Mouse (Mus musculus) heart, adult 2 months (tissue): ENCODE measurements at regions not wholly inside any gene's neighbourhood (a gene's known extent, or its start where the extent isn't known, plus 50 kb on each side); places are given as distances from the start of the nearest gene placed in this dataset.

Source experiments
- DNase-seq, 2 experiments: peaks; one replicate each; pipeline ENCODE4 v3.0.0; 2021
- H3K27ac ChIP-seq: fragments of 200-600 bp; 2 replicates; pipeline ENCODE4 v1.8.1; 2022
- H3K27me3 ChIP-seq: fragments of 200-500 bp; 2 replicates; pipeline ENCODE4 v1.6.1; 2012; ENCODE audit warnings: mild to moderate bottlenecking, low read length, inconsistent platforms, mixed read lengths; ENCODE audit not compliant: control insufficient read depth, insufficient read depth
- H3K36me3 ChIP-seq: fragments of 200-500 bp; 2 replicates; pipeline ENCODE4 v1.6.1; 2012; ENCODE audit warnings: low read length, inconsistent platforms; ENCODE audit not compliant: control insufficient read depth, insufficient read depth
- H3K4me1 ChIP-seq: fragments of 200-500 bp; 2 replicates; pipeline ENCODE4 v1.6.1; 2011; ENCODE audit warnings: low read length; ENCODE audit not compliant: control insufficient read depth, insufficient read depth
- H3K4me3 ChIP-seq: fragments of 200-600 bp; 2 replicates; pipeline ENCODE4 v1.8.1; 2022
- H3K79me2 ChIP-seq: fragments of 200-500 bp; replicated peaks from 2 replicates; pipeline ENCODE4 v1.6.1; 2012; ENCODE audit warnings: mild to moderate bottlenecking, inconsistent platforms, low read length, moderate library complexity, mixed read lengths; ENCODE audit not compliant: control insufficient read depth, insufficient read depth
- H3K9ac ChIP-seq: fragments of 200-500 bp; 2 replicates; pipeline ENCODE4 v1.6.1; 2012; ENCODE audit warnings: low read depth, mild to moderate bottlenecking, control low read depth, inconsistent platforms, low read length, mixed read lengths
- CTCF ChIP-seq: fragments of 200-600 bp; IDR thresholded peaks from 2 replicates; pipeline ENCODE4 v1.8.1; 2022; ENCODE audit warnings: antibody characterized with exemption, mild to moderate bottlenecking, moderate library complexity
- POLR2A ChIP-seq: fragments of 200-500 bp; IDR thresholded peaks from 2 replicates; pipeline ENCODE4 v1.6.1; 2011; ENCODE audit warnings: mild to moderate bottlenecking, low read depth, low read length, control low read depth; ENCODE audit not compliant: insufficient read depth
- WGBS: fragments of 180-500 bp; shearing (Covaris S2); methylation state at CpG from one replicate; pipeline ENCODE4 v1.1.7; 2018; 5-methylcytosine and 5-hydroxymethylcytosine counted together
- intact Hi-C: fragments of 180-260 bp; cut with DNase I; formaldehyde crosslinking; loops from one replicate; pipeline ENCODE4 v1.15.1; 2025

DNA sequence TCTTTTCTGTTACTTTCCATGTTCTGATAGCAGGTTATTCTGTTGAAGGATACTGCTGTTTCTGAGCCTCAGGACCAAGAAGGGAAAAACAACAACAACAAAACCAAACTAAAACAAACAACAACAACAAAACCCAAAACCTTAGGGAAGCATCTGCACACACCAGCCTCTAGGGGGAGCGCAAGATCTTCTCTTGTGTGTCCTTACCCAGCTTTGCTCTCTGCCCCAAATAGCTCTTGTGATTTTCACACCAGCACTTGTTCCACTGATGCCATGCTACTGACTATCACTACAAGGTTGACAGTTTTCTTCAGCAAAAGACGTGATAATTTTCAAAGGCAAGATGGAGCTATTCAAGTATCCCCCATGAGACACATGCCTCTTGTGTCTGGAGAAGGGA is 59.8 kb upstream of the Nrg3 start:
- intact Hi-C loops, result loop anchor here (10.0 kb wide), 1 partner anchor 1362 kb away; the partner anchor contains the start of gene Sh2d4b
- TF ChIP-seq POLR2A, result no peak
- TF ChIP-seq CTCF, result peak; percentile 66
- Histone ChIP-seq H3K27me3 (no peaks in the 10 kb centered on the region), H3K4me3 (no peak overlapping the region), H3K9ac (no peak overlapping the region), H3K4me1 (no peaks in the 10 kb centered on the region), H3K36me3 (no peaks in the 10 kb centered on the region), H3K79me2 (no peaks in the 10 kb centered on the region), H3K27ac (no peak overlapping the region)
- WGBS, result 6% methylated on average over 2 of the region's 2 CpGs
- no peak for DNase-seq
